Mouse (Mus musculus): ENCODE data around the gene Prmt7. TPM values are rescaled to one million over a fixed set of nuclear protein-coding genes. Genes with fewer than 3 reads are reported as not detected.
A peak's percentile ranks its signal among the peaks of the same experiment; 100 is the strongest.

The Prmt7 gene
- 56.4 and 58.6 TPM in 2 replicates for polyA plus RNA-seq (2016; fragmentation: Nextera tagmentation; extraction: Ambion mirVana)

DNA sequence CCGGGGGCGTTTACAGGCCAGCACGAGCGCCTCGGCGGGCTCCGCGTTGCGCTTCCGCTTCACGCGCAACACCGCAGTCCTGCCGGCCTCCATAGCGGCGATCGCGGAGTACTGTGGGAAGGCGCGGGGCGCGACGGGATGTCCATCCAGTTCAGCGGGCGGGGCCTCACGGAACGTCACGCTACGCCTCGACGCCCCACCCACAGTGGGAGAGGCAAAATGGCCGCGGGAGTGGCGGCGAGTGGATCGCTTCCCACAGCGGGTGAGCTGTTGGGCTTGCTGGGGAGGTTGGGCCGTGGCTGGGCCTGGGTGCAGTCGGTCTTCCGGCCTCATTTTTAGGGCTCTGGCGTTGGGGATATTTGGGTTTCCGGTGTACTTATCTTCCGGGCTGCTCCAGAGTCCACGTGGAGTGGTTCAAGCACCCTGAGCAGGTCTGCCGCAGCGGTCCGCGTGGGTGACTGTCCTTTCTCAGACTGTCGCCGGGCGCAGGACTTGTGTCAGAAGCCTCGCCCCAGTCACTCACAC is at the start of gene Prmt7, which contains the start of gene Slc7a6os:
Prmt7 (plus strand) TSS at position 116 of the 525 bp plus-strand sequence.
Slc7a6os (minus strand) TSS at position 115 of the 525 bp plus-strand sequence.
- peak; percentile 99 for ATAC-seq (ENCODE audit: insufficient number of reproducible peaks, insufficient read depth, low FRiP score, low TSS enrichment, low read depth)
- under 1% methylated on average over 52 of the region's 52 CpGs for whole genome bisulfite sequencing
- H3K27me3 ChIP-seq = no peaks in the 10 kb centered on the region
- peak within 1 kb of the TSS; percentile 80 for H3K4me2 ChIP-seq
- peaks cover 54% of the 10 kb centered on the region for H3K36me3 ChIP-seq
- H3K4me3 ChIP-seq (replicated peaks) = peak within 1 kb of the TSS; percentile 79
- peak within 1 kb of the TSS; percentile 92 for H3K9ac ChIP-seq (replicated peaks)
- peaks cover 8% of the 10 kb centered on the region for H3K4me1 ChIP-seq (replicated peaks)
- H3K27ac ChIP-seq = peak within 1 kb of the TSS; percentile 94
- H3K9me3 ChIP-seq = no peaks in the 10 kb centered on the region

DNA sequence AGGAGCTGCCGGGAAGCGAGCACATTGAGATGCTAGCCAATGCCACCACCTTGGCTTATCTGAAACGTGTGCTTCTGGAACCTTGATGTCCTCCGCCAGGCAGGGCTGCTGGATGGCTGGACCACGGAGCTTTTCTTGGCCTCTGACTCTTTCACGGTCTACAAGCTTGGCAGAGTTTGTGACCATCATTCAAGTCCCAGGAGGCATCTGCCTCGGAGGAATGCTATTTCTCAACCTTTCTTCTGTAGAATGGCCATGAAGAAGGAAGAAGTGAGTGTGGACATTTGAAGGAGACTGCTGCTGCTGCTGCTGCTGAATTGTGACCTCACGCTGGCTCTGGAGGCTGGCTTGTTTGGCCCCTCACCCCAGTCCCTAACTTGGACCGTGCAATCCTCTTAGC is 47.5 kb upstream of the Prmt7 start:
- Histone ChIP-seq H3K36me3 (peaks cover 62% of the 10 kb centered on the region), H3K27me3 (no peaks in the 10 kb centered on the region), H3K4me2 (no peak overlapping the region), H3K9me3 (no peaks in the 10 kb centered on the region), H3K9ac (replicated peaks) (no peak overlapping the region), H3K4me3 (replicated peaks) (no peak overlapping the region), H3K4me1 (replicated peaks) (peaks cover 3% of the 10 kb centered on the region; the same call in 1 of the 2 replicates), H3K27ac (no peak overlapping the region)
- no peak for ATAC-seq (ENCODE audit: insufficient number of reproducible peaks, insufficient read depth, low FRiP score, low TSS enrichment, low read depth)
- WGBS = 89% methylated on average over 9 of the region's 9 CpGs

GRCm38 (mm10) chr8:106165460-106165859 is 45.3 kb upstream of the Prmt7 start:
- 47% methylated on average over 4 of the region's 4 CpGs for WGBS
- Histone ChIP-seq H3K4me3 (replicated peaks) (no peak overlapping the region), H3K9me3 (no peaks in the 10 kb centered on the region), H3K9ac (replicated peaks) (no peak overlapping the region), H3K36me3 (peaks cover 43% of the 10 kb centered on the region), H3K27ac (no peak overlapping the region), H3K27me3 (no peaks in the 10 kb centered on the region), H3K4me2 (no peak overlapping the region), H3K4me1 (replicated peaks) (peaks cover 13% of the 10 kb centered on the region)
- no peak for ATAC-seq (ENCODE audit: insufficient number of reproducible peaks, insufficient read depth, low FRiP score, low TSS enrichment, low read depth)

- H3K36me3 ChIP-seq = peaks cover 16% of the 10 kb centered on the region
- peak within 1 kb of the TSS; percentile 86 for H3K4me3 ChIP-seq (replicated peaks)
- no peaks in the 10 kb centered on the region for H3K27me3 ChIP-seq
- ATAC-seq (ENCODE audit: insufficient number of reproducible peaks, insufficient read depth, low FRiP score, low TSS enrichment, low read depth) = peak; percentile 71
- H3K9ac ChIP-seq (replicated peaks) = peak within 1 kb of the TSS; percentile 85
- WGBS = under 1% methylated on average over 59 of the region's 59 CpGs
- H3K27ac ChIP-seq = peak within 1 kb of the TSS; percentile 90
- H3K9me3 ChIP-seq = no peaks in the 10 kb centered on the region
- H3K4me1 ChIP-seq (replicated peaks) = peaks cover 13% of the 10 kb centered on the region
- H3K4me2 ChIP-seq = peak within 1 kb of the TSS; percentile 91
Measured at GRCm38 (mm10) chr8:106168356-106169016, 42.2 kb upstream of the Prmt7 start, which contains the start of gene Slc7a6. TSS of gene Slc7a6 (plus strand) at chr8:106168857.

DNA sequence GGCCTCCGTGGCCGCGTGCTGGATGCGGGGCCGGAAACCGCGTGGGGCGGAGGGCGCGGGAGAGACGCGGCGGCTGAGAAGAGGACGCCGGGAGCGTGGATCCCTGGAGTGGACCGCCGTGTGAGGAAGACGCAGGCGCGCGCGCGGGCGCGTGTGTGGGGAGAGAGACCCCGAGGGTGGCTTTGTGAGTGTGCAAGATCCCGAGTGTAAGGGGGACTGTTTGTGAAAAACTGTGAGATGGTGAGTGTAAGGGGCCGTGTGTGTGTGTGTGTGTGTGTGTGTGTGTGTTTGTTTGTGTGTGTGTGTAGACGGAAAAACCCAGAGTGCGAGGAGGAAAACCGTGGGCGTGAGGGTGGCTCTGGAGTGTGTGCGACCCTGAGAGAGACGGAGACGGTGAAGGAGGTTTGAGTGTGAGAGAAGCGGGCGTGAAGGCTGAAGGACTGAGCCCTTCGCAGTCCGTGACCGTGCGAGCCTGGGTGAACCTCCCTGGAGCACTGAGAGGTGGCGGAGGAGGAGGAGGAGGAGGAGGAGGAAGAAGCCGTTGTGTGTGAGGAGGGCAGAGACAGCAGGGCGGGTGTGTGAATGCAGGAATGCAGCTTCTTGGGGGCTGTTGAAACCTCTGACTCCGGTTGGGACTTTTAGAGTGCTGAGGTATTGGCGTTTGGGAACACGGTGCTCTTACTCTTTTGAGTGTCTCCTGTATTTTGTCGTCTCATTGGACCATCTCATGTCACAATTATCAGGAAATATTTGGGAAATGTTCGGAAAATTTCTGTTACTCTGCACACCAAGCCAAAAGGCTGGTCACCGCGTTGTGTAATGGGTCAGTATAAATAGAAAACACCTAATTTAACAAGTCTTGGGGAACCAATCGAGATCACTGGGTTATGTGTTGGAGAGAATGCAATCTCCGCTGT is 41.5 kb upstream of the Prmt7 start:
- no peaks in the 10 kb centered on the region for H3K27me3 ChIP-seq
- H3K27ac ChIP-seq = peak overlapping the region; percentile 90
- H3K36me3 ChIP-seq = peaks cover 8% of the 10 kb centered on the region; the same call in 1 of the 2 replicates
- no peaks in the 10 kb centered on the region for H3K9me3 ChIP-seq
- 1% methylated on average over 54 of the region's 54 CpGs for WGBS
- peaks cover 13% of the 10 kb centered on the region for H3K4me1 ChIP-seq (replicated peaks)
- H3K9ac ChIP-seq (replicated peaks) = peak overlapping the region; percentile 85
- peak overlapping the region; percentile 91 for H3K4me2 ChIP-seq
- H3K4me3 ChIP-seq (replicated peaks) = peak overlapping the region; percentile 86
- ATAC-seq (ENCODE audit: insufficient number of reproducible peaks, insufficient read depth, low FRiP score, low TSS enrichment, low read depth) = peak; percentile 60

GRCm38 (mm10) chr8:106169934-106170480 is 40.7 kb upstream of the Prmt7 start:
- peak overlapping the region; percentile 86 for H3K4me3 ChIP-seq (replicated peaks)
- peaks cover 3% of the 10 kb centered on the region; the same call in 1 of the 2 replicates for H3K36me3 ChIP-seq
- no peak for ATAC-seq (ENCODE audit: insufficient number of reproducible peaks, insufficient read depth, low FRiP score, low TSS enrichment, low read depth)
- 0 out of 2 replicates have a peak overlapping the region, but pooled peaks have one; percentile 23 for H3K27ac ChIP-seq
- peaks cover 13% of the 10 kb centered on the region for H3K4me1 ChIP-seq (replicated peaks)
- H3K9me3 ChIP-seq = no peaks in the 10 kb centered on the region
- peak overlapping the region; percentile 85 for H3K9ac ChIP-seq (replicated peaks)
- no peaks in the 10 kb centered on the region for H3K27me3 ChIP-seq
- WGBS = 43% methylated on average over 6 of the region's 6 CpGs
- peak overlapping the region; percentile 91 for H3K4me2 ChIP-seq

GRCm38 (mm10) chr8:106173566-106173965 is 37.2 kb upstream of the Prmt7 start:
- no peaks in the 10 kb centered on the region for H3K27me3 ChIP-seq
- no peak overlapping the region for H3K27ac ChIP-seq
- peaks cover 3% of the 10 kb centered on the region; the same call in 1 of the 2 replicates for H3K36me3 ChIP-seq
- ATAC-seq (ENCODE audit: insufficient number of reproducible peaks, insufficient read depth, low FRiP score, low TSS enrichment, low read depth) = no peak
- no peak overlapping the region for H3K4me2 ChIP-seq
- no peaks in the 10 kb centered on the region for H3K9me3 ChIP-seq
- H3K4me1 ChIP-seq (replicated peaks) = peaks cover 20% of the 10 kb centered on the region
- H3K4me3 ChIP-seq (replicated peaks) = no peak overlapping the region
- 96% methylated on average over 3 of the region's 3 CpGs for WGBS
- no peak overlapping the region for H3K9ac ChIP-seq (replicated peaks)

DNA sequence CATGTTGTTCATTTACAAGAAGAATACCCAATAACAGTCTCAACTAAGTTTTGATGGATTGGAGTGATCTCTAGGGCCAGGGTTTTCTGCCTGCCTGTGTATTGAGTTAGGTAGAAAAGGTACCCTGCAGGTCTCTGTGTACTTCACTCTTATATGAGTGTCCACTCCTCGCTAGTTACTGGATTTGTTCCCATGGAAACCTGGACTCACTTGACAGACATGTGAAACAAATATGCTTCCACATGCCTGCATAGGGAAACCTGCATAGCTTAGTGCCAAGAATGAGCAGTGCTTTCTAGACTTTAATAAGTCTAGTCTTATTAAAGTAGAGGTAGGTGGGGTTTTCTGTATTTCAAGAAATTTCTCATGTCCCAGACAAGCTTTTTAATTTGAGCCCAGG is 33.8 kb upstream of the Prmt7 start:
- H3K27ac ChIP-seq = no peak overlapping the region
- no peak overlapping the region for H3K4me2 ChIP-seq
- 31% methylated on average over 1 of the region's 1 CpGs for WGBS
- H3K4me1 ChIP-seq (replicated peaks) = peaks cover 13% of the 10 kb centered on the region
- H3K9ac ChIP-seq (replicated peaks) = no peak overlapping the region
- no peaks in the 10 kb centered on the region for H3K9me3 ChIP-seq
- no peak for ATAC-seq (ENCODE audit: insufficient number of reproducible peaks, insufficient read depth, low FRiP score, low TSS enrichment, low read depth)
- H3K27me3 ChIP-seq = no peaks in the 10 kb centered on the region
- no peak overlapping the region for H3K4me3 ChIP-seq (replicated peaks)
- peaks cover 15% of the 10 kb centered on the region for H3K36me3 ChIP-seq

DNA sequence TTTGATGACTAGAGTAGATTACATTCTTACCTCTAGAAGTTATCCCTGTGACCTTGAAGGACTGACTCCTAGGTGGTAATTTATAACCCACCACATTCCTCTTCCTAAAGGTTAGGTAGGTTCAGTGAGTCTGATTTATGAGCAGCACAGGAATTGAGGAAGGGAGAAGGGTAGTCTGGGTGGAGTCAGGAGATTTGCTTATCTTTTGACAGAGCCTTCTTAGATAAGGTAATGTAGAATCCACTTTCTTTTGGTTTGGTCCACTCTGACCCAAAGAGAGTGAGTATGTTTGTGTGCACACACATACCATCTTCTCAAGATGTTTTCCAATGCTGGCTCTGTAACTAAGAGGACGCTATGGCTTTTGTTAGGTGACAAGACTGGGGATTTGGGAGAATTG is 33.1 kb upstream of the Prmt7 start:
- no peak overlapping the region for H3K4me2 ChIP-seq

DNA sequence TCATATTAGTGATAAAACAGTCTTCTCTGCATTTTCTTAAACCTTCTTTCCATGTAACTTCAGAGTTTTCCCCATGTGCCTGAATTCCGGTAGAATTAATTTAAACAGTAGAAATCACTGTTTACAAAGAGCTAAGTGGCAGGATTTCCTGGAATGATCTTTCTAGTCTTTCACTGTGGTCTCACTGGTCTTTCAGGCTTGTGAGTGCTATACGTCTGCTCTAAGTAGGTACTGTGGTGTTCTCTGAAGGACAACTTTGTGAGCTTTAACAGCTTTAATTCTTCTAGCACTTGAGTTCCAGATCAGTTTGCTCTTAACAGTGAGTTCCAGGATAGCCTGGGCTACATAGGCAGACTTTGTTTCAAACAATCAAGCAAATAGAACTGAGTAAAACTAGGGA is 32.3 kb upstream of the Prmt7 start:
- H3K4me3 ChIP-seq (replicated peaks) = no peak overlapping the region
- WGBS = 73% methylated on average over 2 of the region's 2 CpGs
- H3K4me1 ChIP-seq (replicated peaks) = peaks cover 13% of the 10 kb centered on the region
- H3K27ac ChIP-seq = no peak overlapping the region
- no peaks in the 10 kb centered on the region for H3K9me3 ChIP-seq
- ATAC-seq (ENCODE audit: insufficient number of reproducible peaks, insufficient read depth, low FRiP score, low TSS enrichment, low read depth) = no peak
- H3K27me3 ChIP-seq = no peaks in the 10 kb centered on the region
- H3K4me2 ChIP-seq = no peak overlapping the region
- H3K36me3 ChIP-seq = peaks cover 23% of the 10 kb centered on the region
- H3K9ac ChIP-seq (replicated peaks) = no peak overlapping the region

More for the DNA sequence above, 33.1 kb upstream of the Prmt7 start:
- Histone ChIP-seq H3K9me3 (no peaks in the 10 kb centered on the region), H3K36me3 (peaks cover 22% of the 10 kb centered on the region), H3K4me1 (replicated peaks) (peaks cover 13% of the 10 kb centered on the region), H3K27ac (no peak overlapping the region), H3K9ac (replicated peaks) (no peak overlapping the region), H3K27me3 (no peaks in the 10 kb centered on the region), H3K4me3 (replicated peaks) (no peak overlapping the region)
- no peak for ATAC-seq (ENCODE audit: insufficient number of reproducible peaks, insufficient read depth, low FRiP score, low TSS enrichment, low read depth)
- WGBS = 73% methylated on average over 1 of the region's 1 CpGs

Measured in limb, embryonic 12.5 days (tissue).